In genomic region chr2:130839084-130839483, GRCm38 (mm10) we compare ENCODE assay signal across 8 mouse cellular contexts.
DNase-seq lines count a peak whose midpoint lies in the region; ATAC-seq lines count a peak whose summit lies in the region.

No protein-coding gene starts in this region.

- peaks cover 8% of the 10 kb centered on the region for H3K36me3 ChIP-seq in forebrain, embryonic 12.5 days (replicated peaks)
- no peaks in the 10 kb centered on the region for H3K36me3 ChIP-seq in hindbrain, embryonic 15.5 days
- peaks cover 15% of the 10 kb centered on the region for H3K36me3 ChIP-seq in limb, embryonic 12.5 days
- 0 out of 2 replicates have a peak, but pooled peaks cover 3% of the 10 kb centered on the region for H3K36me3 ChIP-seq in midbrain, embryonic 16.5 days (ENCODE audit: control insufficient read depth, insufficient read depth, low read length)

- H3K27me3 ChIP-seq in forebrain, embryonic 12.5 days: no peaks in the 10 kb centered on the region
- no peaks in the 10 kb centered on the region for H3K27me3 ChIP-seq in hindbrain, embryonic 15.5 days
- H3K27me3 ChIP-seq in limb, embryonic 12.5 days: no peaks in the 10 kb centered on the region
- no peaks in the 10 kb centered on the region for H3K27me3 ChIP-seq in midbrain, embryonic 16.5 days (ENCODE audit: control insufficient read depth, insufficient read depth, low read depth, low read length)

- no peak; the same call in 1 of the 2 replicates for ATAC-seq in forebrain, embryonic 12.5 days (ENCODE audit: low FRiP score)
- peak; percentile 16; the same call in 1 of the 2 replicates for ATAC-seq in hindbrain, embryonic 15.5 days (ENCODE audit: low FRiP score, low read depth)
- ATAC-seq in limb, embryonic 12.5 days (ENCODE audit: insufficient number of reproducible peaks, insufficient read depth, low FRiP score, low TSS enrichment, low read depth): no peak
- peak; percentile 37; the same call in 1 of the 2 replicates for ATAC-seq in midbrain, embryonic 16.5 days

- H3K4me1 ChIP-seq in forebrain, embryonic 12.5 days: peaks cover 24% of the 10 kb centered on the region
- peaks cover 37% of the 10 kb centered on the region for H3K4me1 ChIP-seq in hindbrain, embryonic 15.5 days (replicated peaks)
- peaks cover 18% of the 10 kb centered on the region; the same call in 1 of the 2 replicates for H3K4me1 ChIP-seq in limb, embryonic 12.5 days (replicated peaks)
- H3K4me1 ChIP-seq in midbrain, embryonic 16.5 days (ENCODE audit: control insufficient read depth, insufficient read depth, low read length): peaks cover 23% of the 10 kb centered on the region

- peak overlapping the region; percentile 80 for H3K4me2 ChIP-seq in forebrain, embryonic 12.5 days
- H3K4me2 ChIP-seq in hindbrain, embryonic 15.5 days: peak overlapping the region; percentile 66
- peak overlapping the region; percentile 79 for H3K4me2 ChIP-seq in limb, embryonic 12.5 days
- peak overlapping the region; percentile 76 for H3K4me2 ChIP-seq in midbrain, embryonic 16.5 days (ENCODE audit: low read length)

- H3K4me3 ChIP-seq in forebrain, embryonic 12.5 days (replicated peaks): peak overlapping the region; percentile 95
- peak overlapping the region; percentile 91 for H3K4me3 ChIP-seq in hindbrain, embryonic 15.5 days
- H3K4me3 ChIP-seq in limb, embryonic 12.5 days (replicated peaks): peak overlapping the region; percentile 90
- H3K4me3 ChIP-seq in midbrain, embryonic 16.5 days (ENCODE audit: low read depth, low read length): peak overlapping the region; percentile 96

- H3K9me3 ChIP-seq in forebrain, embryonic 12.5 days: no peaks in the 10 kb centered on the region
- H3K9me3 ChIP-seq in hindbrain, embryonic 15.5 days: no peaks in the 10 kb centered on the region
- no peaks in the 10 kb centered on the region for H3K9me3 ChIP-seq in limb, embryonic 12.5 days
- no peaks in the 10 kb centered on the region for H3K9me3 ChIP-seq in midbrain, embryonic 16.5 days (replicated peaks; ENCODE audit: control insufficient read depth, low read length, poor library complexity, severe bottlenecking)

- DNase-seq in ovary, postnatal 36 days (ENCODE audit: low spot score): peak; percentile 18
- no peak for DNase-seq in ovary, postnatal 10 days (ENCODE audit: low spot score)
- DNase-seq in c-Kit-positive CD71-positive TER-119-negative erythroid progenitor cells, embryonic 14.5 days (ENCODE audit: low read depth): peak; percentile 39
- DNase-seq in spleen, adult 12 weeks (ENCODE audit: low spot score): no peak

- H3K27ac ChIP-seq in forebrain, embryonic 12.5 days: peak overlapping the region; percentile 97
- H3K27ac ChIP-seq in hindbrain, embryonic 15.5 days (replicated peaks): peak overlapping the region; percentile 99
- H3K27ac ChIP-seq in limb, embryonic 12.5 days: peak overlapping the region; percentile 98
- H3K27ac ChIP-seq in midbrain, embryonic 16.5 days (ENCODE audit: low read length): peak overlapping the region; percentile 99

- H3K9ac ChIP-seq in forebrain, embryonic 12.5 days: peak overlapping the region; percentile 92
- H3K9ac ChIP-seq in hindbrain, embryonic 15.5 days: peak overlapping the region; percentile 97
- H3K9ac ChIP-seq in limb, embryonic 12.5 days (replicated peaks): peak overlapping the region; percentile 93
- peak overlapping the region; percentile 100 for H3K9ac ChIP-seq in midbrain, embryonic 16.5 days (ENCODE audit: low read depth, low read length)

- WGBS in forebrain, embryonic 12.5 days: under 1% methylated on average over 10 of the region's 10 CpGs
- WGBS in hindbrain, embryonic 15.5 days: 2% methylated on average over 9 of the region's 10 CpGs
- 1% methylated on average over 10 of the region's 10 CpGs for WGBS in limb, embryonic 12.5 days
- WGBS in midbrain, embryonic 16.5 days: 0% methylated on average over 10 of the region's 10 CpGs

Comparison
In these comparisons a context has a peak if more than half of its experiments do, and no peak if none do; other contexts are left out.
1. DNase-seq: peak in ovary, postnatal 36 days (single experiment) and c-Kit-positive CD71-positive TER-119-negative erythroid progenitor cells, embryonic 14.5 days (single experiment); none in ovary, postnatal 10 days (single experiment) and spleen, adult 12 weeks (single experiment).
2. ATAC-seq: peak in hindbrain, embryonic 15.5 days (single experiment) and midbrain, embryonic 16.5 days (single experiment); none in forebrain, embryonic 12.5 days (single experiment) and limb, embryonic 12.5 days (single experiment).
3. Peak in every context shown above with its lines, with median percentiles within 50 percentile points of each other: H3K27ac ChIP-seq, H3K4me2 ChIP-seq, H3K4me3 ChIP-seq and H3K9ac ChIP-seq.